ENCODE assay signal across 8 mouse cellular contexts in the genomic region with DNA sequence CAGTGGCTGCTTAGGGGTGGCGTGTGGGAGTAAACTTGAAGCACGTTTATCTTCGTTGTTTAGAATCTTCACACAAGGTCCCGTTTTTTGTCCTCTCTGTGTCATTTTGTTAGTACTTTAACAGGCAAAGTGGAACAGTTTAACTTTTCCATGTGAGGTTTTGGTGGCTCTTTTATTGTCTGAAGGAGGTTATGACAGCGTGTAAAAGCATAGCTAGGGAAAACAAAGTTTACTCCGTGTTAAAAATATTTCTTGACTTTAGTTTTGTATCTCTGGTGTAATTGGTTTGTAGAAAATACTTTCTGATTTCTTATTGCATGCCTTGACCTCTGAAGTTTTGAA. TPM values are rescaled to one million over a fixed set of nuclear protein-coding genes. Genes with fewer than 3 reads are reported as not detected.
DNase-seq lines count a peak whose midpoint lies in the region; ATAC-seq and TF ChIP-seq lines count a peak whose summit lies in the region.

No protein-coding gene starts in this region.

- peaks cover 30% of the 10 kb centered on the region for H3K4me1 ChIP-seq in thymus, adult 2 months (replicated peaks; ENCODE audit: control insufficient read depth, insufficient read depth, low read length)
- peaks cover 52 to 53% of the 10 kb centered on the region in 2 experiments for H3K4me1 ChIP-seq in liver, embryonic 14.5 days (replicated peaks; ENCODE audit: control insufficient read depth in 2 of 2, insufficient read depth in 2 of 2, low read length in 1 of 2)

- TF ChIP-seq CTCF in gastrocnemius, adult 2 months (IDR thresholded peaks at IDR 0.05), result no peak
- no peak for TF ChIP-seq CTCF in thymus, adult 2 months (IDR thresholded peaks at IDR 0.05; ENCODE audit: borderline replicate concordance, control insufficient read depth, extremely low read depth, insufficient read depth, low read length, poor library complexity)
- TF ChIP-seq CTCF in liver, embryonic 14.5 days (IDR thresholded peaks at IDR 0.05; ENCODE audit: low read depth), result no peak

- H3K4me2 ChIP-seq in liver, embryonic 14.5 days (ENCODE audit: low read depth), result peak overlapping the region; percentile 85

- H3K27me3 ChIP-seq in thymus, adult 2 months (ENCODE audit: control insufficient read depth, insufficient read depth, low read length), result no peaks in the 10 kb centered on the region
- H3K27me3 ChIP-seq in liver, embryonic 14.5 days (ENCODE audit: control insufficient read depth, insufficient read depth, low read length), result no peaks in the 10 kb centered on the region

- TF ChIP-seq POLR2A in thymus, adult 2 months (IDR thresholded peaks at IDR 0.05; ENCODE audit: control insufficient read depth, extremely low read depth, insufficient read depth, low read length, poor library complexity), result no peak

- peak overlapping the region; percentile 96 for H3K4me3 ChIP-seq in gastrocnemius, adult 2 months
- peak overlapping the region; percentile 77 for H3K4me3 ChIP-seq in thymus, adult 2 months (ENCODE audit: control insufficient read depth, insufficient read depth, low read length)
- peak overlapping the region; percentile 69 to 83 for H3K4me3 ChIP-seq in liver, embryonic 14.5 days (ENCODE audit: insufficient read depth in 1 of 2, low read depth in 2 of 2, low read length in 2 of 2)

- intact Hi-C loops in gastrocnemius, adult 2 months (cut with DNase I), result loop anchor here (5.0 kb wide), 1 partner anchor 59 kb away; no protein-coding TSS in a partner anchor
- intact Hi-C loops in gastrocnemius, postnatal 36 days (cut with DNase I), result loop anchor here (5.0 kb wide), 1 partner anchor 59 kb away; no protein-coding TSS in a partner anchor

- DNase-seq in gastrocnemius, adult 2 months, result no peak
- no peak for DNase-seq in gastrocnemius, postnatal 36 days
- no peak for DNase-seq in thymus, adult 2 months
- no peak for DNase-seq in thymus, postnatal 4 days
- no peak for DNase-seq in liver, embryonic 14.5 days (ENCODE audit: low read depth in 3 of 3, low spot score in 3 of 3)
- DNase-seq in retina, embryonic 14.5 days (ENCODE audit: low spot score), result no peak
- DNase-seq in kidney, adult 8-10 months, result no peak

- peak overlapping the region; percentile 95 for H3K9ac ChIP-seq in liver, embryonic 14.5 days (replicated peaks)

- no peak for TF ChIP-seq EP300 in liver, embryonic 14.5 days (IDR thresholded peaks at IDR 0.05; ENCODE audit: low read depth)

- 1% methylated on average over 6 of the region's 6 CpGs for WGBS in thymus, adult 2 months
- WGBS in liver, embryonic 14.5 days (ENCODE audit: insufficient replicate concordance), result 2% methylated on average over 6 of the region's 6 CpGs

- H3K9me3 ChIP-seq in liver, embryonic 14.5 days (ENCODE audit: control insufficient read depth, low read length), result no peaks in the 10 kb centered on the region

- peak overlapping the region; percentile 100 for H3K27ac ChIP-seq in gastrocnemius, adult 2 months
- no peak overlapping the region; the same call in 1 of the 2 replicates for H3K27ac ChIP-seq in thymus, adult 2 months (ENCODE audit: control insufficient read depth, insufficient read depth, low read length)
- H3K27ac ChIP-seq in liver, embryonic 14.5 days, result peak overlapping the region; percentile 85

- no peak for ATAC-seq in liver, embryonic 14.5 days (ENCODE audit: insufficient read depth)
- ATAC-seq in megakaryocyte-erythroid progenitor cell, adult 5-6 weeks (replicated peaks; ENCODE audit: low FRiP score, low TSS enrichment, poor library complexity, severe bottlenecking), result no peak; the same call in 1 of the 2 replicates

- no peaks in the 10 kb centered on the region for H3K36me3 ChIP-seq in thymus, adult 2 months (ENCODE audit: control insufficient read depth, insufficient read depth, low read length)
- peaks cover 29% of the 10 kb centered on the region for H3K36me3 ChIP-seq in liver, embryonic 14.5 days (replicated peaks; ENCODE audit: control insufficient read depth, insufficient read depth, low read depth)

RNA-seq across cellular contexts. Expression of gene Bmp2k, which starts 1.0 kb away (rescaled TPM):
- 10 to 100 TPM in 1 of 2 experiments, 1 to 10 TPM in 1; 9.6 to 12.9 TPM for total RNA-seq in gastrocnemius, adult 2 months (2021)
- 1 to 10 TPM; 8.5 to 9.9 TPM for total RNA-seq in gastrocnemius, postnatal 36 days (2021)
- 21.7 and 27.5 TPM in 2 replicates for polyA plus RNA-seq in thymus, adult 2 months (2012; rRNA removed)
- polyA plus RNA-seq in liver, embryonic 14.5 days (2012; rRNA removed), result 10.6 and 14.0 TPM in 2 replicates
- polyA plus RNA-seq in liver, embryonic 14.5 days (2014; fragmentation: Nextera tagmentation; extraction: Ambion mirVana), result 30.2 and 34.3 TPM in 2 replicates
- 14.0 and 15.9 TPM in 2 replicates for total RNA-seq in megakaryocyte-erythroid progenitor cell, adult 5-6 weeks (2014; fragmentation: Nextera tagmentation)
- 16.8 and 17.2 TPM in 2 replicates for total RNA-seq in megakaryocyte-erythroid progenitor cell, adult 5-6 weeks (2017)
